Mouse (Mus musculus) embryonic facial prominence, embryonic 12.5 days (tissue): Measurements from ENCODE around the gene Camta1. TPM values are rescaled to one million over a fixed set of nuclear protein-coding genes. Genes with fewer than 3 reads are reported as not detected.

ENCODE experiments used
- ATAC-seq: fragments of 200-750 bp; cut with Nextera tagmentation; 2 replicates; pipeline ENCODE4 v1.8.0; 2017; ENCODE audit not compliant: insufficient number of reproducible peaks, insufficient read depth, low FRiP score, low TSS enrichment
- H3K27ac ChIP-seq: fragments of 300-500 bp; sonication (generic); 2 replicates; pipeline ENCODE4 v1.5.1; 2016; ENCODE audit warnings: mild to moderate bottlenecking
- H3K27me3 ChIP-seq: fragments of 300-500 bp; sonication (generic); 2 replicates; pipeline ENCODE4 v1.6.1; 2016; ENCODE audit warnings: mild to moderate bottlenecking, moderate library complexity
- H3K36me3 ChIP-seq: fragments of 300-500 bp; sonication (generic); 2 replicates; pipeline ENCODE4 v1.6.1; 2016; ENCODE audit warnings: mild to moderate bottlenecking
- H3K4me1 ChIP-seq: fragments of 300-500 bp; sonication (generic); 2 replicates; pipeline ENCODE4 v1.6.1; 2016
- H3K4me2 ChIP-seq: fragments of 300-500 bp; sonication (generic); replicated peaks from 2 replicates; pipeline ENCODE4 v1.6.1; 2016; ENCODE audit warnings: mild to moderate bottlenecking, moderate library complexity
- H3K4me3 ChIP-seq: fragments of 300-500 bp; sonication (generic); 2 replicates; pipeline ENCODE4 v1.5.1; 2016; ENCODE audit warnings: mild to moderate bottlenecking
- H3K9ac ChIP-seq: fragments of 300-500 bp; sonication (generic); 2 replicates; pipeline ENCODE4 v1.6.1; 2016; ENCODE audit warnings: mild to moderate bottlenecking, moderate library complexity
- H3K9me3 ChIP-seq: fragments of 300-500 bp; sonication (generic); 2 replicates; pipeline ENCODE4 v1.6.1; 2016; ENCODE audit warnings: mild to moderate bottlenecking, moderate library complexity
- WGBS: fragments of 180-500 bp; shearing (Covaris S2); methylation state at CpG from one replicate; pipeline ENCODE4 v1.1.7; 2016; 5-methylcytosine and 5-hydroxymethylcytosine counted together
- polyA plus RNA-seq: library from polyadenylated mRNA; unstranded; fragments of >200 nt; fragmentation: Nextera tagmentation; extraction: Ambion mirVana; gene quantifications from 2 replicates; pipeline ENCODE4 v1.2.1, GENCODE M21; 2016

Camta1 gene
- polyA plus RNA-seq, 1 experiment from 2014 or later = 115 TPM

GRCm38 (mm10) chr4:151775441-151775840 lies 86.2 kb downstream of the Camta1 start:
- WGBS = 90% methylated on average over 7 of the region's 7 CpGs
- H3K4me1 ChIP-seq = peaks cover 12% of the 10 kb centered on the region; the same call in 1 of the 2 replicates
- H3K9me3 ChIP-seq = no peaks in the 10 kb centered on the region
- no peaks in the 10 kb centered on the region for H3K36me3 ChIP-seq
- no peak overlapping the region for H3K9ac ChIP-seq
- H3K4me2 ChIP-seq = no peak overlapping the region
- no peaks in the 10 kb centered on the region for H3K27me3 ChIP-seq
- 0 out of 2 replicates have a peak overlapping the region, but pooled peaks have one; percentile 17 for H3K27ac ChIP-seq
- ATAC-seq = no peak
- H3K4me3 ChIP-seq = no peak overlapping the region

DNA sequence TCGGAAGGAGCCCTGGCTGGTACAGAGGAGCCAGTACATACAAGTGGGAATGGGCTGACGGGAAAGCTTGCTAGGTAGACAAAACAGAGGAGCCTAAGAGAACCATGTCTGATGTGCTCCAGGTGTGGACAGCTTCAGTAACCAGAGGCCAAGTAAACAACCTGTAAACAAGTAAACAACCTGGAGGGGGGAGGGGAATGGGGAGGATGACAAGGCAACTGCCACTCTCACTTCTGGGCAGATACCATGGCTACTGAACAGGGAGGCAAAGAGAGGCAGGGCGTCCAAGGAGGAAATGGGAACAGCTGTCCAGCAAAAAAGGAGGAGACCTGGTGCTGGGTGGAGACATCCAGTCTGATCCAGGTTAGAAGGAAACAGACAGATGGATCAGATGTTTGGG lies 88.0 kb downstream of the Camta1 start:
- no peak overlapping the region for H3K9ac ChIP-seq
- no peaks in the 10 kb centered on the region for H3K27me3 ChIP-seq
- no peak for ATAC-seq
- no peaks in the 10 kb centered on the region for H3K9me3 ChIP-seq
- H3K4me1 ChIP-seq = peaks cover 14% of the 10 kb centered on the region; the same call in 1 of the 2 replicates
- H3K4me3 ChIP-seq = no peak overlapping the region
- 85% methylated on average over 3 of the region's 3 CpGs for WGBS
- no peaks in the 10 kb centered on the region for H3K36me3 ChIP-seq
- no peak overlapping the region for H3K27ac ChIP-seq
- no peak overlapping the region for H3K4me2 ChIP-seq

GRCm38 (mm10) chr4:151773007-151773406 lies 88.7 kb downstream of the Camta1 start:
- H3K9ac ChIP-seq = no peak overlapping the region
- H3K27me3 ChIP-seq = no peaks in the 10 kb centered on the region
- no peak overlapping the region for H3K27ac ChIP-seq
- H3K9me3 ChIP-seq = no peaks in the 10 kb centered on the region
- WGBS = 84% methylated on average over 5 of the region's 5 CpGs
- no peak overlapping the region for H3K4me2 ChIP-seq
- no peak for ATAC-seq
- H3K4me3 ChIP-seq = no peak overlapping the region
- no peaks in the 10 kb centered on the region for H3K36me3 ChIP-seq
- H3K4me1 ChIP-seq = peaks cover 14% of the 10 kb centered on the region; the same call in 1 of the 2 replicates

DNA sequence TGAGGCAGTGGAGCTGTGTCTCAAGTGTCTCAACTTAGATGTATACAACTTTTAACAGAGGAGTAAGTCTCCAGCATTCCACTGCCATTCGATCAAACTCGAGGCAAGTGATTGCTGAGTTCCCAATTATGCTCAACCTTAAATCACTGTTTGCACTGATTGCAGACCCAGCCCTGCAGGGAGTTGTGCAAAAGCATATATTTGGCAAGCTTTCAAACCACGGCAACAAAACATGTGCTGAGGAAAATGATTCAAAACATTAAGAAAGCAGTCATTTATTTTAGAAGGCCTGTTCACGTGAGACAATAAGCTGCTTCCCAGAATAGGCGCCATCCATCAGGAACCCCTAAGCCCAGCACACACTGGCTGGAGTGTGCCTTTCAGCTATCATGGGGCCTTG lies 91.0 kb downstream of the Camta1 start:
- Histone ChIP-seq H3K4me2 (no peak overlapping the region), H3K36me3 (no peaks in the 10 kb centered on the region), H3K9me3 (no peaks in the 10 kb centered on the region), H3K27ac (peak overlapping the region; percentile 36; the same call in 1 of the 2 replicates), H3K27me3 (no peaks in the 10 kb centered on the region), H3K4me1 (peaks cover 18% of the 10 kb centered on the region; the same call in 1 of the 2 replicates), H3K9ac (no peak overlapping the region), H3K4me3 (no peak overlapping the region)
- 70% methylated on average over 5 of the region's 5 CpGs for WGBS
- ATAC-seq = no peak; the same call in 1 of the 2 replicates

DNA sequence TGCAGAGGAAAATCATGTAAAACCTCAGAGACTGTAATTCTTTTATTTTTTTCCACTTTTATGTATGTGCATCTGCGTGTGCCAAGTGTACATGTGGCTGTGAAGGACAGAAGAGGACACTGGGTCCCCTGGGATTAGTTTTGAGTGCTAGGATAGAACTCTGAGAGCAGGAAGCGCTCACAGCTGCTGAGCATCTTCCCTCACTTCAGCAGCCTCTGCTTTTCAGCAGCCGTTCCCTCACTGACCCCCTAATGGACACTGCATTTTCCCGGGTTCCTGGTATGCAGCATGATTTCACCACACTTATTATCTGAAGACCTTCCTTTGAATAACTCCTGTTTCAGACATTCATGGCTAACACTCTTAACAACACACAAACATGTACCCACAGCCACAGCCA lies 93.9 kb downstream of the Camta1 start:
- Histone ChIP-seq H3K9ac (no peak overlapping the region), H3K4me1 (peaks cover 15% of the 10 kb centered on the region; the same call in 1 of the 2 replicates), H3K4me2 (no peak overlapping the region), H3K36me3 (no peaks in the 10 kb centered on the region), H3K4me3 (no peak overlapping the region), H3K9me3 (no peaks in the 10 kb centered on the region), H3K27ac (no peak overlapping the region), H3K27me3 (no peaks in the 10 kb centered on the region)
- no peak for ATAC-seq
- WGBS = 81% methylated on average over 4 of the region's 4 CpGs

GRCm38 (mm10) chr4:151767361-151767760 lies 94.3 kb downstream of the Camta1 start:
- Histone ChIP-seq H3K36me3 (no peaks in the 10 kb centered on the region), H3K27ac (no peak overlapping the region), H3K4me1 (peaks cover 15% of the 10 kb centered on the region; the same call in 1 of the 2 replicates), H3K4me2 (no peak overlapping the region), H3K9me3 (no peaks in the 10 kb centered on the region), H3K27me3 (no peaks in the 10 kb centered on the region), H3K9ac (no peak overlapping the region), H3K4me3 (no peak overlapping the region)
- 89% methylated on average over 8 of the region's 8 CpGs for WGBS
- ATAC-seq = no peak

GRCm38 (mm10) chr4:151765376-151765775 lies 96.3 kb downstream of the Camta1 start:
- Histone ChIP-seq H3K9ac (no peak overlapping the region), H3K27me3 (no peaks in the 10 kb centered on the region), H3K9me3 (no peaks in the 10 kb centered on the region), H3K4me3 (no peak overlapping the region), H3K36me3 (no peaks in the 10 kb centered on the region), H3K4me1 (peaks cover 13% of the 10 kb centered on the region; the same call in 1 of the 2 replicates), H3K4me2 (no peak overlapping the region), H3K27ac (no peak overlapping the region)
- 62% methylated on average over 4 of the region's 4 CpGs for WGBS
- no peak for ATAC-seq

DNA sequence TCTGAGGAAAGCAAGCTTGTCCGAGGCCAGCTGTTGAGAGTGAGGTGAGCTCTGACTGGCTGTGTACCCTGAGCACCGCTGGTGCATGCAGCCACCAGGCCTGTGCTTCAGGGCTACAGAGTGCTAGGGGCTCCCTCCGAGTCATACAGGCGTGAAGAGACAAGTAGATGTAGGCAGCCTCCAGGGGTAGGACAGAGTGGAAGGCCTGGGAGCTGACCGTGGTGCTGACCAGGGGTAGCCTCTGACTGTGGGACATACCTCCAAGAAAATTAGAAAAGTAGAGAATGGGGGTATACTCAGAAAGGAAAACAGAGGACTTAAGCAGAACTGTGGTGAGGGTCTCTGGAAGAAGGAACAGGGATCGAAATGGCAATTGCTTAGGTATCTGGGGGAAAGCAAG lies 97.7 kb downstream of the Camta1 start:
- peaks cover 11% of the 10 kb centered on the region; the same call in 1 of the 2 replicates for H3K4me1 ChIP-seq
- H3K4me3 ChIP-seq = no peak overlapping the region
- no peaks in the 10 kb centered on the region for H3K36me3 ChIP-seq
- WGBS = 38% methylated on average over 6 of the region's 6 CpGs
- no peaks in the 10 kb centered on the region for H3K27me3 ChIP-seq
- H3K27ac ChIP-seq = no peak overlapping the region
- H3K4me2 ChIP-seq = no peak overlapping the region
- no peaks in the 10 kb centered on the region for H3K9me3 ChIP-seq
- H3K9ac ChIP-seq = no peak overlapping the region
- no peak for ATAC-seq

- Histone ChIP-seq H3K36me3 (no peaks in the 10 kb centered on the region), H3K4me3 (no peak overlapping the region), H3K27ac (no peak overlapping the region), H3K9me3 (no peaks in the 10 kb centered on the region), H3K4me1 (no peaks in the 10 kb centered on the region), H3K4me2 (no peak overlapping the region), H3K27me3 (no peaks in the 10 kb centered on the region), H3K9ac (no peak overlapping the region)
- WGBS = 69% methylated on average over 2 of the region's 2 CpGs
- ATAC-seq = no peak
Measured at GRCm38 (mm10) chr4:151759095-151759494, 102.6 kb downstream of the Camta1 start.

GRCm38 (mm10) chr4:151758337-151758736 lies 103.3 kb downstream of the Camta1 start:
- Histone ChIP-seq H3K27me3 (no peaks in the 10 kb centered on the region), H3K4me3 (no peak overlapping the region), H3K27ac (no peak overlapping the region), H3K4me1 (peaks cover 7% of the 10 kb centered on the region), H3K36me3 (no peaks in the 10 kb centered on the region), H3K9me3 (no peaks in the 10 kb centered on the region), H3K4me2 (no peak overlapping the region), H3K9ac (no peak overlapping the region)
- WGBS = 90% methylated on average over 13 of the region's 13 CpGs
- ATAC-seq = no peak

DNA sequence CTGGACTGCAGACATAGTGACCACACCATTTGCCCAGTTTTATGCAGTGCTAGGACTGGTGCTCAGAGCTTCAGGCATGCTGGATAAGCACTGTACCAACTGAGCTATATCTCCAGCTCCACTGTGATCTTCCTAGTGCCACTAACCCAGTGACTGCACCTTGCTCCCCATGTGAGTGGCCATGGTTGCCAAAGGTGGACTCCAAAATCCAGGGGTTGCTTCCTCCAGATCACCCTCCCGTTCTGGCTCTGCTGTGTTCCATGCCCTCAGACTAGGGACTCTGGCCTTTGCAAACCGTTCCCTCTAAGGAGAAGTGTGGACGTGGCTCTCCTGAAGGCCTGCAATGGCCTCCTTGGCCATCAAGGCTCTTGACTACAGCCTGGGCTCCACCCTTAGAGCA lies 104.4 kb downstream of the Camta1 start:
- Histone ChIP-seq H3K4me1 (peaks cover 16% of the 10 kb centered on the region), H3K9me3 (no peaks in the 10 kb centered on the region), H3K27ac (no peak overlapping the region), H3K9ac (no peak overlapping the region), H3K27me3 (no peaks in the 10 kb centered on the region), H3K36me3 (no peaks in the 10 kb centered on the region), H3K4me3 (no peak overlapping the region), H3K4me2 (no peak overlapping the region)
- 92% methylated on average over 3 of the region's 3 CpGs for WGBS
- no peak for ATAC-seq

GRCm38 (mm10) chr4:151756400-151756799 lies 105.3 kb downstream of the Camta1 start:
- H3K9ac ChIP-seq = no peak overlapping the region
- H3K4me3 ChIP-seq = no peak overlapping the region
- H3K36me3 ChIP-seq = no peaks in the 10 kb centered on the region
- H3K4me1 ChIP-seq = peaks cover 16% of the 10 kb centered on the region
- no peak for ATAC-seq
- WGBS = 82% methylated on average over 10 of the region's 10 CpGs
- no peaks in the 10 kb centered on the region for H3K27me3 ChIP-seq
- no peak overlapping the region for H3K4me2 ChIP-seq
- H3K9me3 ChIP-seq = no peaks in the 10 kb centered on the region
- no peak overlapping the region for H3K27ac ChIP-seq

- peaks cover 16% of the 10 kb centered on the region for H3K4me1 ChIP-seq
- H3K4me2 ChIP-seq = no peak overlapping the region
- no peak overlapping the region for H3K9ac ChIP-seq
- H3K4me3 ChIP-seq = no peak overlapping the region
- H3K36me3 ChIP-seq = no peaks in the 10 kb centered on the region
- H3K27me3 ChIP-seq = no peaks in the 10 kb centered on the region
- no peaks in the 10 kb centered on the region for H3K9me3 ChIP-seq
- 76% methylated on average over 10 of the region's 10 CpGs for WGBS
- no peak for ATAC-seq
- no peak overlapping the region for H3K27ac ChIP-seq
Measured at GRCm38 (mm10) chr4:151753231-151753630, 108.4 kb downstream of the Camta1 start.
